Mouse (Mus musculus) midbrain, postnatal 0 days (tissue): ENCODE measurements around the gene C030005K15Rik. TPM values are rescaled to one million over a fixed set of nuclear protein-coding genes. Genes with fewer than 3 reads are reported as not detected.

Source experiments
- ATAC-seq: fragments of 200-750 bp; cut with Nextera tagmentation; 2 replicates; pipeline ENCODE4 v1.8.0; 2017; ENCODE audit warnings: moderate number of reproducible peaks, mild to moderate bottlenecking, moderate TSS enrichment, moderate library complexity; ENCODE audit not compliant: low FRiP score
- DNase-seq: peaks from one replicate; pipeline ENCODE4 v3.0.0-alpha.2; 2015; ENCODE audit warnings: low spot score
- H3K27ac ChIP-seq: fragments of 300-500 bp; sonication (generic); 2 replicates; pipeline ENCODE4 v1.5.1; 2014; ENCODE audit warnings: low read depth, mild to moderate bottlenecking, low read length, mixed read lengths
- H3K27me3 ChIP-seq: fragments of 300-500 bp; sonication (generic); 2 replicates; pipeline ENCODE4 v1.6.1; 2014; ENCODE audit warnings: low read length, control low read depth, mixed read lengths; ENCODE audit not compliant: insufficient read depth
- H3K36me3 ChIP-seq: fragments of 300-500 bp; sonication (generic); 2 replicates; pipeline ENCODE4 v1.6.1; 2014; ENCODE audit warnings: low read length, control low read depth, mixed read lengths; ENCODE audit not compliant: insufficient read depth
- H3K4me1 ChIP-seq: fragments of 300-500 bp; sonication (generic); 2 replicates; pipeline ENCODE4 v1.6.1; 2014; ENCODE audit warnings: mild to moderate bottlenecking, control low read depth, antibody characterized with exemption, low read length, mixed read lengths; ENCODE audit not compliant: insufficient read depth
- H3K4me2 ChIP-seq: fragments of 300-500 bp; sonication (generic); 2 replicates; pipeline ENCODE4 v1.6.1; 2014; ENCODE audit warnings: low read depth, mild to moderate bottlenecking, low read length, mixed read lengths; ENCODE audit not compliant: poor library complexity, severe bottlenecking
- H3K4me3 ChIP-seq: fragments of 300-500 bp; sonication (generic); 2 replicates; pipeline ENCODE4 v1.5.1; 2014; ENCODE audit warnings: low read depth, mild to moderate bottlenecking, low read length, moderate library complexity
- H3K9ac ChIP-seq: fragments of 300-500 bp; sonication (generic); replicated peaks from 2 replicates; pipeline ENCODE4 v1.6.1; 2014; ENCODE audit warnings: mild to moderate bottlenecking, low read length, moderate library complexity, mixed read lengths; ENCODE audit not compliant: poor library complexity, severe bottlenecking
- H3K9me3 ChIP-seq: fragments of 300-500 bp; sonication (generic); 2 replicates; pipeline ENCODE4 v1.6.1; 2016; ENCODE audit warnings: low read length, control low read depth
- CTCF ChIP-seq: IDR thresholded peaks from 2 replicates; pipeline ENCODE4 v1.5.1; 2016; ENCODE audit warnings: antibody characterized with exemption, mild to moderate bottlenecking
- WGBS: fragments of 180-500 bp; shearing (Covaris S2); extraction: QIAGEN DNeasy Blood & Tissue Kit; methylation state at CpG from one replicate; pipeline ENCODE4 v1.1.7; 2014; 5-methylcytosine and 5-hydroxymethylcytosine counted together
- polyA plus RNA-seq: library from polyadenylated mRNA; unstranded; fragments of >200 nt; fragmentation: Nextera tagmentation; extraction: Ambion mirVana; gene quantifications from 2 replicates; pipeline ENCODE4 v1.2.1, GENCODE M21; 2015
- total RNA-seq: library from RNA; depleted of rRNA; stranded (reverse); fragments of >200 nt; gene quantifications from 2 replicates; pipeline ENCODE4 v1.2.3, GENCODE M21; 2014

C030005K15Rik gene
- total and polyA plus RNA-seq, 2 experiments from 2014 or later = 0.11 TPM; not detected in 1

DNA sequence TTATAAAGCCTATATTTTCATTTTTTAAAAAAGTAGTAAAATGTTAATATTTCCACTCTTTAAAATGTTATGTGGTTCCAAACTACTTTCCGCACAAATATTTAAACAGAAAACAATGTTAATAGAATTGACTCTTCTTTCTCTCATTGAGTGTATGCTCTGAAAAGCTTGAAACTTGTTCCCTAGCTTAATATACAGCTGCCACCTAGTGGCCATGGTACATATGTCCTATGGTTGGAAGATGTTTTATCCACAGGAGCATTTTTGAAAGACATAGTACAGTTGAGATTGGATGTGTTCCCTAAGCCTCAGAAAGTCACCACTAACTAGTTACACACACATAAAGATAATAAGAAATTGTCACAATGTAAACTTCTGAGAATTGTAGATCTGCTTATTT lies 22.0 kb downstream of the C030005K15Rik start:
- ATAC-seq = no peak
- 31% methylated on average over 1 of the region's 1 CpGs for WGBS
- Histone ChIP-seq H3K9ac (no peak overlapping the region), H3K27me3 (no peaks in the 10 kb centered on the region), H3K4me2 (no peak overlapping the region), H3K4me1 (no peaks in the 10 kb centered on the region), H3K36me3 (no peaks in the 10 kb centered on the region), H3K9me3 (no peaks in the 10 kb centered on the region), H3K4me3 (no peak overlapping the region), H3K27ac (no peak overlapping the region)
- DNase-seq = peak; percentile 79
- peak; percentile 85 for TF ChIP-seq CTCF

DNA sequence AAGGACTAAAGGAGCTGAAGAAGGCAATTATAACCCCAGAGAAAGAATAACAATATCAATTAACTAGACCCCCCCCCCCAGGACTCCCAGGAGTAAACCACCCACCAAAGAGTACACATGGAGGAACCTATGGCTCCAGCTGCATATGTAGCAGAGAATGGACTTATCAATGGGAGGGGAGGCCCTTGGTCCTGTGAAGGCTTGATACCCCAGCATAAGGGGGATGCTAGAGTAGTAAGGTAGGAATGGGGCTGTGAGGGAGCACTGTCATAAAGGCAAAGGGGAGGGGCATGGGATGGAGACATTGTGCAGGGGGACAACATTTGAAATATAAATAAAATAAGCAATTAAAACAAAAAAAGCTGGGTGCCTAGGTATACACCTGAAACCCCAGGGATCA lies 24.2 kb downstream of the C030005K15Rik start:
- Histone ChIP-seq H3K4me2 (no peak overlapping the region), H3K9ac (no peak overlapping the region), H3K9me3 (no peaks in the 10 kb centered on the region), H3K4me3 (no peak overlapping the region), H3K36me3 (no peaks in the 10 kb centered on the region), H3K27me3 (no peaks in the 10 kb centered on the region), H3K27ac (no peak overlapping the region), H3K4me1 (no peaks in the 10 kb centered on the region)
- no peak for ATAC-seq
- no peak for DNase-seq
- TF ChIP-seq CTCF = no peak

DNA sequence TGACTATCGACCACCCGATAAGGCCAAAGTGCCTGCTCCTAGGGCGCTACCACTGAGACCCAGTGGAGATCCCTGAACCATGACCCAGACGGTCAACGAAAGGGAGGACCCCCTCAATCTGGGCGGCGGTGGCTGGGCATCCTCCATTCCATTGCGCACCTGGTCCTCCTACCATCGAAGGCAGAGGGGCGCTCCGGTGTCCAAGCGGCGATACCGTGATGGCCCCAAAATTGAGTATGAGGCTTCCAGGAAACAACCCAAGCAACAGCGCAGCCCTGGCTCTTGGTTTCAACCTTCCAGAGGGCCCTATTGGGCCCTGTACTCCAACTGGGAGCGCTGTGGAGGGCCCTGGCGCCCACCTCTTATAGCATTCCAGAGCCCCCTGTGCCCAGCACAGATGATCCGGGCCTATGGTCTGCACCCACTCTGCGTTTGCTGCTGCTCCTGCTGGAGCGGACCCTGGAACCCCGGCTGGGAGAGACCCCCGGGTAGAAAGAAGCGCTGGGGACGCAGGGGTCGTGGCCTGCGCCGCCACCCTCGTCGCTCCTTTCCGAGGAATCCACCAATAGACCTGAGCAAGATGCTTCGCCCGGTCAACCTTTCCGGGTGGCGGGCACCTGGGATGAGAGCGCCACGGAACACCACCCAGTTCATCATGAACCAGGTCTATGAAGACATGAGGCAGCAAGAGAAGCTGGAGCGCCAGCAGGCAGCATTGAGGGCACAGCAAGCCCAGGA lies 33.0 kb downstream of the C030005K15Rik start:
- ATAC-seq (no peak), DNase-seq (no peak)
- Histone ChIP-seq H3K9ac (no peak overlapping the region), H3K4me1 (no peaks in the 10 kb centered on the region), H3K9me3 (no peaks in the 10 kb centered on the region), H3K4me2 (no peak overlapping the region), H3K27me3 (no peaks in the 10 kb centered on the region), H3K4me3 (no peak overlapping the region), H3K36me3 (no peaks in the 10 kb centered on the region), H3K27ac (no peak overlapping the region)
- TF ChIP-seq CTCF = no peak
- 94% methylated on average over 37 of the region's 37 CpGs for WGBS

DNA sequence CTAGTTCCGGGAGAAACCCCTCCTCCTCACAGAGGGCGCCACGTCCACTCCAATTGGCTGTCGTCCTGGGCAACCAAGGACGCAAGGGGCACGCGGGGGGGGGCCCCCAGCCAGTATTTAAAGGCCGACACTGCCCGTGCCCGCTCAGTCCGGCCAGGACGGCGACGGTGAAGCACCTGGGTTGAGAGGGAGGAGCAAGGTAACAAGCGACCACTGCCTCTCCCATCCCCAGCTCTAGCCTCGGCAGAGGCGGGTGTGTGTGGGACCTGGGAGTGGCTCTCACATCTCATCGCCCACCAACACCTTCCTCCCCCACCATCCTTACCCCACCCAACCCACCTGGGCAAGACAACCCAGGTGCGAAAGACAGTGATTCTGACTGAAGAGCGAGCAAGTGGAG lies 33.6 kb downstream of the C030005K15Rik start, which contains the start of gene Ccer1:
Gene Ccer1 (plus strand): TSS at position 147 of the 400 bp plus-strand sequence.
- WGBS = 77% methylated on average over 20 of the region's 20 CpGs

DNA sequence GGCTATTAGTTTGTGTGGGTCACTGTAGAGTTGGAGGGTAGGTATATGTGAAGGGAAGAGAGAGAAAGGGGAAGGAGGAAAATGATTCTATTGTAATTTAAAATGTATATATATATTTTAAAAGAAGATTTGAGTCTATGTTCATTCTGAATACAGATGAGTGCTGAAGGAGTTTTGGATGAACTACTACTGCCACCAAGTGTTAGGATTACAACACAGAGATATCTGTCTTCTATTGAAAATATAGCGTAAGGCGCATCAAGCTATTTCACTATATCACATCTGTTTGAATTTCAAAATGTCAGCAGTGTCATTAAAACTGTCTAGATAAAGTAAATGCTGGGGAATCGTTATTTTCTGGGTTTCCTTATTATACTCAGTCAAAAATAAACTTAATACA lies 37.1 kb downstream of the C030005K15Rik start:
- Histone ChIP-seq H3K36me3 (no peaks in the 10 kb centered on the region), H3K27ac (no peak overlapping the region), H3K9me3 (no peaks in the 10 kb centered on the region), H3K4me2 (no peak overlapping the region), H3K9ac (no peak overlapping the region), H3K4me1 (no peaks in the 10 kb centered on the region), H3K27me3 (no peaks in the 10 kb centered on the region), H3K4me3 (no peak overlapping the region)
- ATAC-seq (peak; percentile 47; the same call in 1 of the 2 replicates), DNase-seq (peak; percentile 72)
- TF ChIP-seq CTCF = peak; percentile 75
- WGBS = 64% methylated on average over 3 of the region's 3 CpGs

More for the DNA sequence above, 33.6 kb downstream of the C030005K15Rik start, which contains the start of gene Ccer1:
- ATAC-seq (peak; percentile 16; the same call in 1 of the 2 replicates), DNase-seq (no peak)
- Histone ChIP-seq H3K4me2 (no peak within 1 kb of the TSS), H3K36me3 (no peaks in the 10 kb centered on the region), H3K4me1 (no peaks in the 10 kb centered on the region), H3K9ac (no peak within 1 kb of the TSS), H3K27ac (no peak within 1 kb of the TSS), H3K9me3 (no peaks in the 10 kb centered on the region), H3K27me3 (no peaks in the 10 kb centered on the region), H3K4me3 (no peak within 1 kb of the TSS)
- TF ChIP-seq CTCF = no peak

DNA sequence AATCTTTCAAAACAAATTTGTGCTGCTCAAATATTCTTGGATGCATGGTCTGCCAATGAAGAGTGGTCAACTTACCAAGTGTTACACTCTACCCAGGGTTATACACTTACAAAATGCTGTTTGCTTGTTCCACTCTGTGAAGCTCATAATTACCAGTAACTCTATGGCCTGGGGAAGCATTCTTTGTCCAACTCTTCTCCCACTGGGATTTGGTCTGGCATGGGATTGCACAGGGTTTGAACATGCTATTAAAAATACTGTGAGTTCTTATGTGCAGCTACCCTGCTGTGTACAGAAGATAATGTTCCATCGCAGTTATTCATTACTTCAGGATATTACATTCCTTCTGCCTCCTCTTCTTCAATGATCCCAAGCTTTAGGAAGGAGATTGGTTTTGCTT lies 39.4 kb downstream of the C030005K15Rik start:
- ATAC-seq = no peak
- no peak overlapping the region for H3K4me2 ChIP-seq
- WGBS = 50% methylated on average over 1 of the region's 1 CpGs
- no peak for DNase-seq
- H3K9ac ChIP-seq = no peak overlapping the region
- no peaks in the 10 kb centered on the region for H3K36me3 ChIP-seq
- H3K9me3 ChIP-seq = no peaks in the 10 kb centered on the region
- no peak overlapping the region for H3K27ac ChIP-seq
- no peak for TF ChIP-seq CTCF
- H3K4me1 ChIP-seq = no peaks in the 10 kb centered on the region
- no peaks in the 10 kb centered on the region for H3K27me3 ChIP-seq
- no peak overlapping the region for H3K4me3 ChIP-seq
